ENCODE assay signal across 23 mouse cellular contexts in the genomic region with DNA sequence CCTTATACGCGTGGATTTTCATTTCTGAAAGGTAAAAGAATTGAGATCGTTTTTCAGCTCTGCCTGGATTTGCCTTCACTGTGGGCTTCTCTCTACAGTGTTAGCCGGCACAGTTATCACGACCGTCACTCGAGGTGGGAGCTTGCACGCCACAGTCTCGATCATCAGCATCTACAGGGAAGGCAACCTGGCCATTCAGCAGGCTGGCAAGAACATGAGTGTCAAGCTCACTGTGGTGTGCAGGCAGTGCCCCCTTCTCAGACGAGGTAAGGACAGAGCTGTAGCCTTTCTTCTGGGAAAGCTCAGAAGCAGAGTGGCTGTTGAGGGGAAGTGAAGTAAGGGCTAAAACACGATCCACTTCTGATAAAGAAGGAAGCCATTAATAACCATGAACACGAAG. TPM values are rescaled to one million over a fixed set of nuclear protein-coding genes. Genes with fewer than 3 reads are reported as not detected.
A peak's percentile ranks its signal among the peaks of the same experiment; 100 is the strongest.
DNase-seq lines count a peak whose midpoint lies in the region; ATAC-seq and TF ChIP-seq lines count a peak whose summit lies in the region.
"Had no signal": no experiment of that assay in that cellular context is flagged by ENCODE, and none has a peak within 500 bp of the region (broad histone marks: within the 10 kb centered on the region; RNA-seq: fewer than 3 reads in every experiment).

No protein-coding gene starts in this region.

- TF ChIP-seq EP300 in heart, postnatal 0 days (IDR thresholded peaks at IDR 0.05; ENCODE audit: low read depth): no peak

- H3K4me1 ChIP-seq in heart, embryonic 13.5 days: 0 out of 2 replicates have a peak, but pooled peaks cover 4% of the 10 kb centered on the region
- no peaks in the 10 kb centered on the region for H3K4me1 ChIP-seq in heart, postnatal 0 days (ENCODE audit: control insufficient read depth, insufficient read depth)
- no peaks in the 10 kb centered on the region; the same call in 1 of the 2 replicates for H3K4me1 ChIP-seq in heart, embryonic 12.5 days (replicated peaks)
- H3K4me1 ChIP-seq in testis, adult 2 months (ENCODE audit: control insufficient read depth, insufficient read depth, low read length): peaks cover 11% of the 10 kb centered on the region
- peaks cover 15% of the 10 kb centered on the region for H3K4me1 ChIP-seq in limb, embryonic 14.5 days (ENCODE audit: control insufficient read depth, insufficient read depth, low read length)
- H3K4me1 ChIP-seq: forebrain, embryonic 15.5 days; hindbrain, embryonic 10.5 days had no signal

- no peaks in the 10 kb centered on the region for H3K9me3 ChIP-seq in heart, embryonic 13.5 days
- no peaks in the 10 kb centered on the region for H3K9me3 ChIP-seq in heart, postnatal 0 days (replicated peaks; ENCODE audit: control insufficient read depth, low read length)
- no peaks in the 10 kb centered on the region for H3K9me3 ChIP-seq in heart, embryonic 12.5 days (replicated peaks)
- no peaks in the 10 kb centered on the region for H3K9me3 ChIP-seq in limb, embryonic 14.5 days (ENCODE audit: control insufficient read depth, low read length)
- H3K9me3 ChIP-seq: embryonic facial prominence, embryonic 12.5 days; forebrain, embryonic 15.5 days; G1E; hindbrain, embryonic 10.5 days had no signal

- H3K4me3 ChIP-seq in heart, embryonic 13.5 days: no peak overlapping the region
- no peak overlapping the region for H3K4me3 ChIP-seq in heart, postnatal 0 days (ENCODE audit: low read depth, low read length)
- H3K4me3 ChIP-seq in heart, embryonic 12.5 days: no peak overlapping the region
- peak overlapping the region; percentile 19 for H3K4me3 ChIP-seq in testis, adult 2 months (ENCODE audit: control insufficient read depth, low read depth, low read length)
- H3K4me3 ChIP-seq in limb, embryonic 14.5 days (replicated peaks; ENCODE audit: low read length): no peak overlapping the region
- H3K4me3 ChIP-seq: embryonic facial prominence, embryonic 12.5 days; forebrain, embryonic 15.5 days; hindbrain, embryonic 10.5 days had no signal

- no peak for DNase-seq in heart, postnatal 10 days
- no peak for DNase-seq in heart, postnatal 0 days (ENCODE audit: low spot score)
- no peak for DNase-seq in testis, postnatal 14 days (ENCODE audit: low spot score)
- DNase-seq in limb, embryonic 14.5 days (ENCODE audit: low spot score): no peak
- DNase-seq in liver: no peak
- DNase-seq: adrenal gland, postnatal 14 days; cerebellum, adult 11-12 months; cerebellum, adult 9-10 months; cerebellum, postnatal 25 days; gastrocnemius, postnatal 14 days; heart, postnatal 14 days; kidney, adult 8-10 months had no signal

- intact Hi-C loops in heart, postnatal 10 days (cut with DNase I): no loop called here

- H3K4me2 ChIP-seq in heart, embryonic 13.5 days: peak overlapping the region; percentile 14
- H3K4me2 ChIP-seq in heart, postnatal 0 days (ENCODE audit: low read depth, low read length): peak overlapping the region; percentile 31; the same call in 1 of the 2 replicates
- no peak overlapping the region for H3K4me2 ChIP-seq in heart, embryonic 12.5 days
- H3K4me2 ChIP-seq in limb, embryonic 14.5 days (replicated peaks; ENCODE audit: low read depth, low read length, severe bottlenecking): peak overlapping the region; percentile 40; the same call in 1 of the 2 replicates
- H3K4me2 ChIP-seq: embryonic facial prominence, embryonic 12.5 days; forebrain, embryonic 15.5 days; hindbrain, embryonic 14.5 days had no signal

- ATAC-seq in heart, embryonic 13.5 days (ENCODE audit: extremely low read depth, insufficient number of reproducible peaks, low FRiP score, low TSS enrichment): no peak
- ATAC-seq in heart, postnatal 0 days (ENCODE audit: insufficient read depth, low read depth): no peak
- ATAC-seq in heart, embryonic 12.5 days (ENCODE audit: insufficient number of reproducible peaks, low FRiP score): no peak
- ATAC-seq in limb, embryonic 14.5 days (ENCODE audit: low FRiP score, low read depth): no peak
- ATAC-seq: activated CD4-positive, CD25-positive, alpha-beta regulatory T cell, adult 4 months; forebrain, embryonic 15.5 days; intestine, embryonic 16.5 days; Patski had no signal

- no peaks in the 10 kb centered on the region for H3K27me3 ChIP-seq in heart, embryonic 13.5 days (replicated peaks)
- H3K27me3 ChIP-seq in heart, postnatal 0 days (ENCODE audit: control insufficient read depth, insufficient read depth, low read length): 0 out of 2 replicates have a peak, but pooled peaks cover 7% of the 10 kb centered on the region
- no peaks in the 10 kb centered on the region for H3K27me3 ChIP-seq in heart, embryonic 12.5 days (replicated peaks)
- H3K27me3 ChIP-seq in testis, adult 2 months (ENCODE audit: control insufficient read depth, insufficient read depth, low read length): no peaks in the 10 kb centered on the region
- H3K27me3 ChIP-seq in limb, embryonic 14.5 days (ENCODE audit: control insufficient read depth, insufficient read depth, low read length): no peaks in the 10 kb centered on the region
- H3K27me3 ChIP-seq: embryonic facial prominence, embryonic 12.5 days; forebrain, embryonic 15.5 days; Patski had no signal

- no peak for TF ChIP-seq CTCF in heart, postnatal 0 days (IDR thresholded peaks at IDR 0.05; ENCODE audit: low read depth)
- no peak for TF ChIP-seq CTCF in testis, adult 2 months (IDR thresholded peaks at IDR 0.05; ENCODE audit: control insufficient read depth, insufficient read depth, insufficient replicate concordance, low read depth, low read length)

- TF ChIP-seq POLR2A in testis, adult 2 months (IDR thresholded peaks at IDR 0.05; ENCODE audit: control insufficient read depth, low read depth, low read length): no peak
- TF ChIP-seq POLR2A in limb, embryonic 14.5 days (IDR thresholded peaks at IDR 0.05; ENCODE audit: borderline replicate concordance, extremely low read depth, insufficient read depth, insufficient read length): no peak

- 0 out of 2 replicates have a peak overlapping the region, but pooled peaks have one; percentile 6 for H3K9ac ChIP-seq in heart, embryonic 13.5 days
- no peak overlapping the region for H3K9ac ChIP-seq in heart, postnatal 0 days (replicated peaks; ENCODE audit: low read depth, low read length)
- no peak overlapping the region for H3K9ac ChIP-seq in heart, embryonic 12.5 days
- no peak overlapping the region for H3K9ac ChIP-seq in limb, embryonic 14.5 days (ENCODE audit: low read depth, low read length, severe bottlenecking)
- H3K9ac ChIP-seq: embryonic facial prominence, embryonic 12.5 days; forebrain, embryonic 15.5 days; hindbrain, embryonic 14.5 days had no signal

- no peaks in the 10 kb centered on the region for H3K36me3 ChIP-seq in heart, embryonic 13.5 days
- H3K36me3 ChIP-seq in heart, postnatal 0 days (replicated peaks; ENCODE audit: control insufficient read depth, insufficient read depth, low read length): no peaks in the 10 kb centered on the region
- no peaks in the 10 kb centered on the region for H3K36me3 ChIP-seq in heart, embryonic 12.5 days
- H3K36me3 ChIP-seq in testis, adult 2 months (ENCODE audit: control insufficient read depth, insufficient read depth, low read length): no peaks in the 10 kb centered on the region
- no peaks in the 10 kb centered on the region for H3K36me3 ChIP-seq in limb, embryonic 14.5 days (ENCODE audit: control insufficient read depth, insufficient read depth, low read length)
- H3K36me3 ChIP-seq: embryonic facial prominence, embryonic 12.5 days; forebrain, embryonic 15.5 days; G1E; hindbrain, embryonic 10.5 days had no signal

- no peak overlapping the region for H3K27ac ChIP-seq in heart, embryonic 13.5 days (replicated peaks)
- no peak overlapping the region for H3K27ac ChIP-seq in heart, postnatal 0 days (ENCODE audit: low read depth)
- H3K27ac ChIP-seq in heart, embryonic 12.5 days (ENCODE audit: poor library complexity, severe bottlenecking): no peak overlapping the region
- H3K27ac ChIP-seq in testis, adult 2 months (ENCODE audit: control insufficient read depth, insufficient read depth, low read depth, low read length): no peak overlapping the region
- H3K27ac ChIP-seq in limb, embryonic 14.5 days (replicated peaks; ENCODE audit: low read depth, low read length): no peak overlapping the region
- H3K27ac ChIP-seq: embryonic facial prominence, embryonic 12.5 days; forebrain, embryonic 15.5 days; hindbrain, embryonic 10.5 days; hindbrain, embryonic 14.5 days had no signal

- 53% methylated on average over 12 of the region's 12 CpGs for WGBS in heart, embryonic 13.5 days
- 58% methylated on average over 12 of the region's 12 CpGs for WGBS in heart, postnatal 0 days
- 60% methylated on average over 12 of the region's 12 CpGs for WGBS in heart, embryonic 12.5 days
- 68% methylated on average over 12 of the region's 12 CpGs for WGBS in limb, embryonic 14.5 days

RNA-seq across cellular contexts. Expression of a gene that starts 55.6 kb away (rescaled TPM):
- 1.8 and 2.1 TPM in 2 replicates for polyA plus RNA-seq in heart, embryonic 13.5 days (2015; fragmentation: Nextera tagmentation; extraction: Ambion mirVana)
- total RNA-seq in heart, postnatal 10 days (2021): 1 to 10 TPM; 8.9 to 9.1 TPM
- total RNA-seq in heart, postnatal 0 days (2014; rRNA removed; ENCODE audit: low replicate concordance): 5.9 and 7.6 TPM in 2 replicates
- polyA plus RNA-seq in heart, postnatal 0 days (2015; fragmentation: Nextera tagmentation; extraction: Ambion mirVana): 2.2 and 2.3 TPM in 2 replicates
- polyA plus RNA-seq in heart, embryonic 12.5 days (2016; fragmentation: Nextera tagmentation; extraction: Ambion mirVana): 2.1 and 3.8 TPM in 2 replicates
- polyA plus RNA-seq in testis, adult 2 months (2012; rRNA removed): 2.3 and 2.5 TPM in 2 replicates
- 3.4 and 3.6 TPM in 2 replicates for polyA plus RNA-seq in limb, embryonic 14.5 days (2012; rRNA removed)
- 2.7 and 2.9 TPM in 2 replicates for polyA plus RNA-seq in limb, embryonic 14.5 days (2014; fragmentation: Nextera tagmentation; extraction: Ambion mirVana)
- polyA plus RNA-seq: G1E had no signal

RNA-seq across cellular contexts. Expression of a gene that starts 57.1 kb away (rescaled TPM):
- polyA plus RNA-seq in heart, embryonic 13.5 days (2015; fragmentation: Nextera tagmentation; extraction: Ambion mirVana): 0.64 and 0.91 TPM in 2 replicates
- total RNA-seq in heart, postnatal 10 days (2021): 10 to 100 TPM; 27.3 to 29.3 TPM
- 0.58 and 3.4 TPM in 2 replicates for total RNA-seq in heart, postnatal 0 days (2014; rRNA removed; ENCODE audit: low replicate concordance)
- 2.6 TPM in 2 replicates for polyA plus RNA-seq in heart, postnatal 0 days (2015; fragmentation: Nextera tagmentation; extraction: Ambion mirVana)
- polyA plus RNA-seq in heart, embryonic 12.5 days (2016; fragmentation: Nextera tagmentation; extraction: Ambion mirVana): 0.24 and 0.42 TPM in 2 replicates
- polyA plus RNA-seq in testis, adult 2 months (2012; rRNA removed): 0.30 and 0.37 TPM in 2 replicates
- 6.3 and 6.8 TPM in 2 replicates for polyA plus RNA-seq in limb, embryonic 14.5 days (2012; rRNA removed)
- polyA plus RNA-seq in limb, embryonic 14.5 days (2014; fragmentation: Nextera tagmentation; extraction: Ambion mirVana): 17.7 and 18.6 TPM in 2 replicates
- polyA plus RNA-seq: G1E had no signal
